Mouse (Mus musculus): ENCODE data around the gene Ano1.

DNA sequence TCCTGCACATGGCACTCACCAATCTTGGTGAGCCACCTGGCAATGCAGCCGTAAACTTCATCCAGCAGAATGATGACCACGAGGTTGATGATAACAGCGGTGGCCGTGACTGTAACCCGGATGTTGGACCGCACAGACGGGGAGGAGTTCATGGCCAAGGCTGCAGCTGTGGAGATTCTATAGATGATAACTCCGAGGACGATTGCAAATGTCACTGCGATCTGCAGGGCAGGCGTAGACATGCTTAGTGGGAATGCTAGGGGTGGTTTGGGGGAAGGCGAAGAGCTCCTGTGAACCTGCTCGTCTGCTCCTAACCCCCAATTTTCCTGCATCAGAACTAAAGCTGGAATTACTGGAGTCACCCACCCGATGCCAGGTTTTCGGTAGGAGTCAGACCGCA, 140.2 kb downstream of the Ano1 start:
- TF ChIP-seq MAFK (IDR thresholded peaks at IDR 0.05; ENCODE audit: insufficient read depth, low read depth, low read length), result no peak
- TF ChIP-seq HCFC1 (IDR thresholded peaks at IDR 0.05; ENCODE audit: borderline replicate concordance, insufficient read depth, low read length), result no peak
- TF ChIP-seq ZC3H11A (IDR thresholded peaks at IDR 0.05; ENCODE audit: borderline replicate concordance, low read depth, low read length), result no peak
- TF ChIP-seq CHD2 (IDR thresholded peaks at IDR 0.05; ENCODE audit: low read depth, low read length), result no peak
- TF ChIP-seq ZNF384 (IDR thresholded peaks at IDR 0.05; ENCODE audit: low read depth, low read length), result no peak
